Mouse (Mus musculus): Measurements from ENCODE around the gene Mlkl. TPM values are rescaled to one million over a fixed set of nuclear protein-coding genes. Genes with fewer than 3 reads are reported as not detected.

The Mlkl gene
- total RNA-seq, 2 experiments from 2014 or later: 0.58 to 0.87 TPM

Other genes with a start within 250 kb of the Mlkl start
- 1 to 10 TPM in 1 of 2 experiments, under 1 TPM in 1; 0.59 to 1.1 TPM for gene Clec18a, start 245.8 kb downstream of the Mlkl start, total RNA-seq (2021)
- 10 to 100 TPM; 30.9 to 34.7 TPM for gene Pdpr, start 243.5 kb downstream of the Mlkl start, total RNA-seq (2021)
- 100 to 1,000 TPM; 118 to 119 TPM for gene Glg1, start 79.0 kb downstream of the Mlkl start, total RNA-seq (2021)
- gene Rfwd3, start 38.0 kb downstream of the Mlkl start, total RNA-seq (2021): 10 to 100 TPM; 18.1 TPM
- gene Fa2h, start 55.6 kb upstream of the Mlkl start, total RNA-seq (2021): 1 to 10 TPM; 5.3 to 5.8 TPM
- gene Wdr59, start 183.9 kb upstream of the Mlkl start, total RNA-seq (2021): 10 to 100 TPM; 25.4 to 28.8 TPM
- gene Znrf1, start 197.9 kb upstream of the Mlkl start, total RNA-seq (2021): 100 to 1,000 TPM; 133 to 145 TPM